Mouse (Mus musculus): ENCODE measurements around the gene Galnt6. TPM values are rescaled to one million over a fixed set of nuclear protein-coding genes. Genes with fewer than 3 reads are reported as not detected.

The Galnt6 gene
- polyA plus RNA-seq, 1 experiment: 0.29 TPM

DNA sequence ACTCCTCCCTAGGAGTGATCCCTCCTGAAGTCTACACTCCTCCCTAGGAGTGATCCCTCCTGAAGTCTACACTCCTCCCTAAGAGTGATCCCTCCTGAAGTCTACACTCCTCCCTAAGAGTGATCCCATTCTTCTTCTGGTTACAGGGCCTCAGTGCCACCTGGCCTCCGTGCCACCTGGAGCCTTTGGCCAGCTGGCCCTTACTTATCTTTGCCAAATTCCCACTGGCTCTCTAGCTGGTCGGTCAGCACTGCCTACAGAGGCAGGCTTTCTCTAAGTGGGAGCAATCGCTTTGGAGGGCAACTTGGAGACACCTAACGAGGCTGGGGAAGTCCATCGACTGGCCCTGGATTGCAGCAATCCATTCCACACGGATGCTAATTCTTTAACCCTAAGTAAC is 83.0 kb downstream of the Galnt6 start:
- Histone ChIP-seq H3K79me2 (ENCODE audit: control insufficient read depth, insufficient read depth) (no peaks in the 10 kb centered on the region), H3K4me3 (ENCODE audit: insufficient read depth, poor library complexity, severe bottlenecking) (no peak overlapping the region), H3K79me3 (ENCODE audit: low read depth) (no peaks in the 10 kb centered on the region), H3K27me3 (ENCODE audit: control insufficient read depth, insufficient read depth, insufficient read length) (peaks cover 23% of the 10 kb centered on the region), H3K36me3 (ENCODE audit: control insufficient read depth, insufficient read depth) (no peaks in the 10 kb centered on the region), H3ac (ENCODE audit: control insufficient read depth, insufficient read length, low read depth) (no peak overlapping the region)
- TF ChIP-seq MAX (IDR thresholded peaks at IDR 0.05) (no peak), MYOD1 (IDR thresholded peaks at IDR 0.05; ENCODE audit: control insufficient read depth, insufficient read length, low read depth) (no peak), CEBPB (IDR thresholded peaks at IDR 0.05; ENCODE audit: low read depth) (no peak), USF1 (IDR thresholded peaks at IDR 0.05; ENCODE audit: low read depth) (no peak), FOSL1 (IDR thresholded peaks at IDR 0.05; ENCODE audit: insufficient read depth, low read length, poor library complexity, severe bottlenecking) (no peak), CTCF (IDR thresholded peaks at IDR 0.05; ENCODE audit: control insufficient read depth, insufficient read depth, insufficient read length) (no peak)

DNA sequence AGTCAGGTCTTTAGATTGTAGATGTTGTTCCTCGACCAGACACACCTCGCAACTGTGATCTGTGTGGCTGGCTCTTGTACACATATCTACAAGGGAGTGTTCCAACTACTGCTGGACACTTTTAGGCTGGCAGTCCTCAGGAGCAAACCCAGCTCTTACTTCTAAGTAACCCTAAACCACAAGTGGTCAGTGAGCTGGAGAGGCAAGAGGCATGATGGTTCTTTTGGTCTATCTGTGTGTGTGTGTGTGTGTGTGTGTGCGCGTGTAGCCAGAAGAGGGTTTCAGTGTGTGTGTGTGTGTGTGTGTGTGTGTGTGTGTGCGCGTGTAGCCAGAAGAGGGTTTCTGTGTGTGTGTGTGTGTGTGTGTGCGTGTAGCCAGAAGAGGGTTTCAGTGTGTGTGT is 86.7 kb downstream of the Galnt6 start:
- no peak for TF ChIP-seq CTCF (IDR thresholded peaks at IDR 0.05; ENCODE audit: control insufficient read depth, insufficient read depth, insufficient read length)
- no peak for TF ChIP-seq MYOG (IDR thresholded peaks at IDR 0.05; ENCODE audit: control insufficient read depth, extremely low read depth, insufficient read length)
- TF ChIP-seq CEBPB (IDR thresholded peaks at IDR 0.05; ENCODE audit: low read depth): no peak
- no peak for TF ChIP-seq FOSL1 (IDR thresholded peaks at IDR 0.05; ENCODE audit: insufficient read depth, low read length, poor library complexity, severe bottlenecking)
- no peak for TF ChIP-seq MYOD1 (IDR thresholded peaks at IDR 0.05; ENCODE audit: control insufficient read depth, insufficient read length, low read depth)
- no peak for TF ChIP-seq USF1 (IDR thresholded peaks at IDR 0.05; ENCODE audit: low read depth)
- no peak for TF ChIP-seq MAX (IDR thresholded peaks at IDR 0.05)
- Histone ChIP-seq H3K79me3 (ENCODE audit: low read depth) (no peaks in the 10 kb centered on the region), H3K4me3 (ENCODE audit: insufficient read depth, poor library complexity, severe bottlenecking) (no peak overlapping the region), H3K27me3 (ENCODE audit: control insufficient read depth, insufficient read depth, insufficient read length) (peaks cover 23% of the 10 kb centered on the region), H3K79me2 (ENCODE audit: control insufficient read depth, insufficient read depth) (no peaks in the 10 kb centered on the region), H3ac (ENCODE audit: control insufficient read depth, insufficient read length, low read depth) (no peak overlapping the region), H3K36me3 (ENCODE audit: control insufficient read depth, insufficient read depth) (no peaks in the 10 kb centered on the region)

Small RNA genes lying within 50 kb of the gene (microRNA-seq; reads per million reads assigned to microRNA genes)
- not detected for gene Mir6961 (ENCODE audit: borderline microRNAs expressed)

Other genes starting within 250 kb of the Galnt6 start
- 11.6 TPM for gene Csrnp2, start 233.9 kb downstream of the Galnt6 start, polyA plus RNA-seq (2012; fragmentation: generic; extraction: Trizol)
- 10.3 TPM for gene Tfcp2, start 177.4 kb downstream of the Galnt6 start, polyA plus RNA-seq (2012; fragmentation: generic; extraction: Trizol)
- 5.5 TPM for gene Pou6f1, start 129.4 kb downstream of the Galnt6 start, polyA plus RNA-seq (2012; fragmentation: generic; extraction: Trizol)
- 142 TPM for gene Dazap2, start 114.0 kb downstream of the Galnt6 start, polyA plus RNA-seq (2012; fragmentation: generic; extraction: Trizol)
- 0.21 TPM for gene Smagp, start 92.4 kb downstream of the Galnt6 start, polyA plus RNA-seq (2012; fragmentation: generic; extraction: Trizol)
- gene Bin2, start 59.8 kb downstream of the Galnt6 start, polyA plus RNA-seq (2012; fragmentation: generic; extraction: Trizol): not detected
- gene Cela1, start 41.5 kb downstream of the Galnt6 start, polyA plus RNA-seq (2012; fragmentation: generic; extraction: Trizol): 32.1 TPM
- 11.9 TPM for gene Slc4a8, start 32.4 kb upstream of the Galnt6 start, polyA plus RNA-seq (2012; fragmentation: generic; extraction: Trizol)
- gene Scn8a, start 140.5 kb upstream of the Galnt6 start, polyA plus RNA-seq (2012; fragmentation: generic; extraction: Trizol): not detected

Data from C2C12 (cell line).